Comparison of ENCODE assay signal across 15 mouse cellular contexts in genomic region chr8:110696051-110696450, GRCm38 (mm10). TPM values are rescaled to one million over a fixed set of nuclear protein-coding genes. Genes with fewer than 3 reads are reported as not detected.
DNase-seq lines count a peak whose midpoint lies in the region; ATAC-seq and TF ChIP-seq lines count a peak whose summit lies in the region.
"Had no signal": no experiment of that assay in that cellular context is flagged by ENCODE, and none has a peak within 500 bp of the region (broad histone marks: within the 10 kb centered on the region; RNA-seq: fewer than 3 reads in every experiment).

No protein-coding gene starts in this region.

- H3K4me1 ChIP-seq in cerebellum, adult 2 months (ENCODE audit: control insufficient read depth, insufficient read depth, low read length), result peaks cover 29% of the 10 kb centered on the region
- H3K4me1 ChIP-seq in heart, embryonic 13.5 days, result peaks cover 52% of the 10 kb centered on the region
- no peaks in the 10 kb centered on the region for H3K4me1 ChIP-seq in kidney, embryonic 16.5 days (ENCODE audit: insufficient read depth, low read length)
- H3K4me1 ChIP-seq in neural tube, embryonic 15.5 days, result peaks cover 35% of the 10 kb centered on the region

- no peak for DNase-seq in cerebellum, adult 2 months
- DNase-seq in cerebellum, adult 11 months, result no peak
- DNase-seq in heart, postnatal 25 days (ENCODE audit: low spot score), result no peak
- DNase-seq in kidney, postnatal 36 days, result no peak
- no peak for DNase-seq in neural tube, embryonic 10.5 days (ENCODE audit: extremely low spot score, low spot score)
- DNase-seq: adrenal gland, adult 2 months; gastrocnemius, adult 2 months; heart, postnatal 36 days; left cerebral cortex, postnatal 4 days; liver had no signal

- intact Hi-C loops in heart, postnatal 25 days (cut with DNase I), result no loop called here

- H3K9me3 ChIP-seq in heart, embryonic 13.5 days, result no peaks in the 10 kb centered on the region
- H3K9me3 ChIP-seq in kidney, embryonic 16.5 days (ENCODE audit: low read length), result no peaks in the 10 kb centered on the region
- H3K9me3 ChIP-seq in neural tube, embryonic 15.5 days (replicated peaks), result no peaks in the 10 kb centered on the region
- H3K9me3 ChIP-seq: embryonic facial prominence, embryonic 15.5 days had no signal

- WGBS in cerebellum, adult 2 months, result 45% methylated on average over 4 of the region's 4 CpGs
- 78% methylated on average over 4 of the region's 4 CpGs for WGBS in heart, embryonic 13.5 days
- 63% methylated on average over 4 of the region's 4 CpGs for WGBS in kidney, embryonic 16.5 days
- WGBS in neural tube, embryonic 15.5 days, result 95% methylated on average over 4 of the region's 4 CpGs

- no peaks in the 10 kb centered on the region for H3K27me3 ChIP-seq in cerebellum, adult 2 months (ENCODE audit: control insufficient read depth, insufficient read depth, low read length)
- H3K27me3 ChIP-seq in heart, embryonic 13.5 days (replicated peaks), result no peaks in the 10 kb centered on the region
- no peaks in the 10 kb centered on the region for H3K27me3 ChIP-seq in kidney, embryonic 16.5 days (ENCODE audit: insufficient read depth, low read length)
- no peaks in the 10 kb centered on the region for H3K27me3 ChIP-seq in neural tube, embryonic 15.5 days (replicated peaks)
- H3K27me3 ChIP-seq: embryonic facial prominence, embryonic 15.5 days had no signal

- peak overlapping the region; percentile 40; the same call in 1 of the 2 replicates for H3K9ac ChIP-seq in heart, embryonic 13.5 days
- no peak overlapping the region for H3K9ac ChIP-seq in kidney, embryonic 16.5 days (replicated peaks; ENCODE audit: low read length)
- H3K9ac ChIP-seq in neural tube, embryonic 15.5 days (replicated peaks), result 0 out of 2 replicates have a peak overlapping the region, but pooled peaks have one; percentile 23
- H3K9ac ChIP-seq: embryonic facial prominence, embryonic 15.5 days had no signal

- H3K4me2 ChIP-seq in heart, embryonic 13.5 days, result no peak overlapping the region
- no peak overlapping the region for H3K4me2 ChIP-seq in kidney, embryonic 16.5 days (replicated peaks; ENCODE audit: low read depth, low read length)
- H3K4me2 ChIP-seq in neural tube, embryonic 15.5 days, result no peak overlapping the region
- H3K4me2 ChIP-seq: embryonic facial prominence, embryonic 15.5 days had no signal

- TF ChIP-seq POLR2A in cerebellum, adult 2 months (IDR thresholded peaks at IDR 0.05; ENCODE audit: borderline replicate concordance, insufficient read depth, low read length), result no peak

- no peak for TF ChIP-seq CTCF in cerebellum, adult 2 months (IDR thresholded peaks at IDR 0.05; ENCODE audit: borderline replicate concordance, insufficient read depth, low read depth, low read length)

- peaks cover 13% of the 10 kb centered on the region; the same call in 1 of the 2 replicates for H3K36me3 ChIP-seq in heart, embryonic 13.5 days
- H3K36me3 ChIP-seq in kidney, embryonic 16.5 days (ENCODE audit: insufficient read depth, low read length), result 0 out of 2 replicates have a peak, but pooled peaks cover 6% of the 10 kb centered on the region
- H3K36me3 ChIP-seq in neural tube, embryonic 15.5 days, result peaks cover 6% of the 10 kb centered on the region
- H3K36me3 ChIP-seq: embryonic facial prominence, embryonic 15.5 days had no signal

- no peak for ATAC-seq in heart, embryonic 13.5 days (ENCODE audit: extremely low read depth, insufficient number of reproducible peaks, low FRiP score, low TSS enrichment)
- no peak for ATAC-seq in kidney, embryonic 16.5 days (ENCODE audit: low FRiP score, low TSS enrichment)
- no peak for ATAC-seq in neural tube, embryonic 15.5 days (ENCODE audit: low FRiP score)
- ATAC-seq: intestine, embryonic 16.5 days had no signal

- H3K4me3 ChIP-seq in cerebellum, adult 2 months (replicated peaks; ENCODE audit: insufficient read depth, low read depth, low read length), result no peak overlapping the region
- H3K4me3 ChIP-seq in heart, embryonic 13.5 days, result no peak overlapping the region
- H3K4me3 ChIP-seq in kidney, embryonic 16.5 days (ENCODE audit: low read length), result no peak overlapping the region
- no peak overlapping the region for H3K4me3 ChIP-seq in neural tube, embryonic 15.5 days (replicated peaks)
- H3K4me3 ChIP-seq: embryonic facial prominence, embryonic 15.5 days; gastrocnemius, adult 2 months had no signal

- peak overlapping the region; percentile 72 for H3K27ac ChIP-seq in cerebellum, adult 2 months (ENCODE audit: insufficient read depth, low read length)
- H3K27ac ChIP-seq in heart, embryonic 13.5 days (replicated peaks), result peak overlapping the region; percentile 32; the same call in 1 of the 2 replicates
- H3K27ac ChIP-seq in kidney, embryonic 16.5 days (ENCODE audit: low read length), result peak overlapping the region; percentile 16; the same call in 1 of the 2 replicates
- H3K27ac ChIP-seq in neural tube, embryonic 15.5 days (replicated peaks), result 0 out of 2 replicates have a peak overlapping the region, but pooled peaks have one; percentile 49
- H3K27ac ChIP-seq: embryonic facial prominence, embryonic 15.5 days; gastrocnemius, adult 2 months had no signal

RNA-seq across cellular contexts. Expression of gene Mtss1l, which starts 25.2 kb away (rescaled TPM):
- 257 and 288 TPM in 2 replicates for polyA plus RNA-seq in cerebellum, adult 2 months (2012; rRNA removed)
- polyA plus RNA-seq in heart, embryonic 13.5 days (2015; fragmentation: Nextera tagmentation; extraction: Ambion mirVana), result 6.0 and 6.4 TPM in 2 replicates
- 10 to 100 TPM; 33.8 to 36.1 TPM for total RNA-seq in heart, postnatal 25 days (2021)
- 9.1 and 9.2 TPM in 2 replicates for polyA plus RNA-seq in kidney, embryonic 16.5 days (2015; fragmentation: Nextera tagmentation; extraction: Ambion mirVana)
- polyA plus RNA-seq in neural tube, embryonic 15.5 days (2015; fragmentation: Nextera tagmentation; extraction: Ambion mirVana), result 21.2 and 31.8 TPM in 2 replicates

Comparison
In these comparisons a context has a peak if more than half of its experiments do, and no peak if none do; other contexts are left out.
1. H3K27ac ChIP-seq: peak in every context shown above with its lines; median percentile 72 in cerebellum, adult 2 months; 49 in neural tube, embryonic 15.5 days; 32 in heart, embryonic 13.5 days; 16 in kidney, embryonic 16.5 days.